Mouse (Mus musculus) hindbrain, embryonic 15.5 days (tissue): ENCODE data around the gene Cyb5b. TPM values are rescaled to one million over a fixed set of nuclear protein-coding genes. Genes with fewer than 3 reads are reported as not detected.

Source experiments
- ATAC-seq: fragments of 200-750 bp; cut with Nextera tagmentation; 2 replicates; pipeline ENCODE4 v1.8.0; 2017; ENCODE audit warnings: low read depth, moderate number of reproducible peaks, moderate TSS enrichment; ENCODE audit not compliant: low FRiP score
- H3K27ac ChIP-seq: fragments of 300-500 bp; sonication (generic); replicated peaks from 2 replicates; pipeline ENCODE4 v1.5.1; 2015; ENCODE audit warnings: mild to moderate bottlenecking, inconsistent platforms
- H3K27me3 ChIP-seq: fragments of 300-500 bp; sonication (generic); 2 replicates; pipeline ENCODE4 v1.6.1; 2015; ENCODE audit warnings: control low read depth, inconsistent platforms
- H3K36me3 ChIP-seq: fragments of 300-500 bp; sonication (generic); 2 replicates; pipeline ENCODE4 v1.6.1; 2015; ENCODE audit warnings: control low read depth, inconsistent platforms
- H3K4me1 ChIP-seq: fragments of 300-500 bp; sonication (generic); replicated peaks from 2 replicates; pipeline ENCODE4 v1.6.1; 2015; ENCODE audit warnings: control low read depth, inconsistent platforms
- H3K4me2 ChIP-seq: fragments of 300-500 bp; sonication (generic); 2 replicates; pipeline ENCODE4 v1.6.1; 2015; ENCODE audit warnings: moderate library complexity, mild to moderate bottlenecking, inconsistent platforms
- H3K4me3 ChIP-seq: fragments of 300-500 bp; sonication (generic); 2 replicates; pipeline ENCODE4 v1.5.1; 2015; ENCODE audit warnings: mild to moderate bottlenecking, inconsistent platforms
- H3K9ac ChIP-seq: fragments of 300-500 bp; sonication (generic); 2 replicates; pipeline ENCODE4 v1.6.1; 2015; ENCODE audit warnings: inconsistent platforms
- H3K9me3 ChIP-seq: fragments of 300-500 bp; sonication (generic); 2 replicates; pipeline ENCODE4 v1.6.1; 2016; ENCODE audit warnings: control low read depth, inconsistent platforms
- WGBS: fragments of 180-500 bp; shearing (Covaris S2); methylation state at CpG from one replicate; pipeline ENCODE4 v1.1.7; 2015; 5-methylcytosine and 5-hydroxymethylcytosine counted together
- polyA plus RNA-seq: library from polyadenylated mRNA; unstranded; fragments of >200 nt; fragmentation: Nextera tagmentation; extraction: Ambion mirVana; gene quantifications from 2 replicates; pipeline ENCODE4 v1.2.1, GENCODE M21; 2015

Cyb5b gene
- polyA plus RNA-seq, 1 experiment from 2014 or later: 103 TPM

- no peak overlapping the region for H3K4me3 ChIP-seq
- H3K4me2 ChIP-seq: no peak overlapping the region
- no peaks in the 10 kb centered on the region for H3K9me3 ChIP-seq
- no peak overlapping the region for H3K9ac ChIP-seq
- ATAC-seq: no peak
- H3K36me3 ChIP-seq: no peaks in the 10 kb centered on the region
- H3K27ac ChIP-seq: no peak overlapping the region
- WGBS: 21% methylated on average over 8 of the region's 8 CpGs
- no peaks in the 10 kb centered on the region for H3K27me3 ChIP-seq
- no peaks in the 10 kb centered on the region for H3K4me1 ChIP-seq
Observed at GRCm38 (mm10) chr8:107136003-107136612, 14.3 kb upstream of the Cyb5b start.

GRCm38 (mm10) chr8:107137591-107137990 is 12.8 kb upstream of the Cyb5b start:
- no peaks in the 10 kb centered on the region for H3K9me3 ChIP-seq
- WGBS: 77% methylated on average over 6 of the region's 6 CpGs
- no peak overlapping the region for H3K27ac ChIP-seq
- no peak for ATAC-seq
- H3K4me3 ChIP-seq: no peak overlapping the region
- H3K4me1 ChIP-seq: no peaks in the 10 kb centered on the region
- no peak overlapping the region for H3K4me2 ChIP-seq
- H3K9ac ChIP-seq: no peak overlapping the region
- no peaks in the 10 kb centered on the region for H3K27me3 ChIP-seq
- no peaks in the 10 kb centered on the region for H3K36me3 ChIP-seq

- no peak for ATAC-seq
- H3K9ac ChIP-seq: no peak overlapping the region
- no peak overlapping the region for H3K27ac ChIP-seq
- no peaks in the 10 kb centered on the region for H3K36me3 ChIP-seq
- WGBS: 96% methylated on average over 5 of the region's 5 CpGs
- no peaks in the 10 kb centered on the region for H3K27me3 ChIP-seq
- no peaks in the 10 kb centered on the region for H3K4me1 ChIP-seq
- H3K9me3 ChIP-seq: no peaks in the 10 kb centered on the region
- H3K4me3 ChIP-seq: no peak overlapping the region
- H3K4me2 ChIP-seq: no peak overlapping the region
Observed at GRCm38 (mm10) chr8:107138338-107138737, 12.1 kb upstream of the Cyb5b start.

GRCm38 (mm10) chr8:107139704-107140470 is 10.6 kb upstream of the Cyb5b start:
- ATAC-seq: no peak

GRCm38 (mm10) chr8:107142539-107142938 is 7.9 kb upstream of the Cyb5b start:
- Histone ChIP-seq H3K4me3 (no peak overlapping the region), H3K9ac (no peak overlapping the region), H3K27ac (no peak overlapping the region), H3K27me3 (no peaks in the 10 kb centered on the region), H3K4me1 (no peaks in the 10 kb centered on the region), H3K36me3 (no peaks in the 10 kb centered on the region), H3K4me2 (no peak overlapping the region), H3K9me3 (no peaks in the 10 kb centered on the region)
- no peak for ATAC-seq
- 90% methylated on average over 4 of the region's 4 CpGs for WGBS

More at GRCm38 (mm10) chr8:107139704-107140470, 10.6 kb upstream of the Cyb5b start:
- Histone ChIP-seq H3K9me3 (no peaks in the 10 kb centered on the region), H3K9ac (no peak overlapping the region), H3K4me2 (no peak overlapping the region), H3K4me1 (no peaks in the 10 kb centered on the region), H3K36me3 (no peaks in the 10 kb centered on the region), H3K27me3 (no peaks in the 10 kb centered on the region), H3K4me3 (no peak overlapping the region), H3K27ac (no peak overlapping the region)
- 37% methylated on average over 13 of the region's 13 CpGs for WGBS

GRCm38 (mm10) chr8:107143501-107143900 is 6.9 kb upstream of the Cyb5b start:
- ATAC-seq: no peak

GRCm38 (mm10) chr8:107146186-107146585 is 4.3 kb upstream of the Cyb5b start:
- no peaks in the 10 kb centered on the region for H3K9me3 ChIP-seq
- H3K27ac ChIP-seq: no peak overlapping the region
- no peak for ATAC-seq
- H3K4me1 ChIP-seq: peaks cover 7% of the 10 kb centered on the region
- H3K4me2 ChIP-seq: no peak overlapping the region
- no peaks in the 10 kb centered on the region for H3K27me3 ChIP-seq
- no peaks in the 10 kb centered on the region for H3K36me3 ChIP-seq
- no peak overlapping the region for H3K9ac ChIP-seq
- no peak overlapping the region for H3K4me3 ChIP-seq

More at GRCm38 (mm10) chr8:107143501-107143900, 6.9 kb upstream of the Cyb5b start:
- Histone ChIP-seq H3K4me3 (no peak overlapping the region), H3K27ac (no peak overlapping the region), H3K27me3 (no peaks in the 10 kb centered on the region), H3K4me1 (no peaks in the 10 kb centered on the region), H3K4me2 (no peak overlapping the region), H3K9me3 (no peaks in the 10 kb centered on the region), H3K36me3 (no peaks in the 10 kb centered on the region), H3K9ac (no peak overlapping the region)
- 50% methylated on average over 4 of the region's 4 CpGs for WGBS

GRCm38 (mm10) chr8:107148802-107149201 is 1.6 kb upstream of the Cyb5b start:
- Histone ChIP-seq H3K27me3 (no peaks in the 10 kb centered on the region), H3K4me2 (no peak overlapping the region), H3K27ac (no peak overlapping the region), H3K36me3 (peaks cover 9% of the 10 kb centered on the region), H3K4me1 (peaks cover 14% of the 10 kb centered on the region), H3K9me3 (no peaks in the 10 kb centered on the region), H3K9ac (no peak overlapping the region), H3K4me3 (no peak overlapping the region)
- no peak for ATAC-seq
- WGBS: 75% methylated on average over 5 of the region's 5 CpGs

- peaks cover 15% of the 10 kb centered on the region for H3K36me3 ChIP-seq
- H3K27ac ChIP-seq: peak overlapping the region; percentile 81
- H3K9ac ChIP-seq: peak overlapping the region; percentile 82
- no peaks in the 10 kb centered on the region for H3K9me3 ChIP-seq
- peak overlapping the region; percentile 89 for H3K4me3 ChIP-seq
- ATAC-seq: no peak
- H3K27me3 ChIP-seq: no peaks in the 10 kb centered on the region
- WGBS: 25% methylated on average over 6 of the region's 6 CpGs
- peaks cover 16% of the 10 kb centered on the region for H3K4me1 ChIP-seq
- peak overlapping the region; percentile 62 for H3K4me2 ChIP-seq
Observed at GRCm38 (mm10) chr8:107150057-107150403, 410 bp upstream of the Cyb5b start.

- Histone ChIP-seq H3K9ac (peak overlapping the region; percentile 82), H3K27me3 (no peaks in the 10 kb centered on the region), H3K4me2 (peak overlapping the region; percentile 62), H3K27ac (peak overlapping the region; percentile 81; the same call in 1 of the 2 replicates), H3K4me1 (peaks cover 16% of the 10 kb centered on the region), H3K4me3 (peak overlapping the region; percentile 89), H3K36me3 (peaks cover 22% of the 10 kb centered on the region), H3K9me3 (no peaks in the 10 kb centered on the region)
- ATAC-seq: no peak
- 71% methylated on average over 7 of the region's 7 CpGs for WGBS
Observed at GRCm38 (mm10) chr8:107151212-107151920, 926 bp downstream of the Cyb5b start.

GRCm38 (mm10) chr8:107153326-107154210 is 3.1 kb downstream of the Cyb5b start:
- 93% methylated on average over 14 of the region's 14 CpGs for WGBS
- no peak for ATAC-seq
- Histone ChIP-seq H3K4me2 (no peak overlapping the region), H3K36me3 (peaks cover 22% of the 10 kb centered on the region), H3K27ac (no peak overlapping the region), H3K4me3 (no peak overlapping the region), H3K9ac (no peak overlapping the region), H3K9me3 (no peaks in the 10 kb centered on the region), H3K4me1 (peaks cover 25% of the 10 kb centered on the region), H3K27me3 (no peaks in the 10 kb centered on the region)
